Mouse (Mus musculus) CH12.LX (cell line): ENCODE measurements around the gene Fhit. TPM values are rescaled to one million over a fixed set of nuclear protein-coding genes. Genes with fewer than 3 reads are reported as not detected.

Experiments used
- DNase-seq: peaks from one replicate; pipeline ENCODE4 v3.0.0-alpha.2; 2013; ENCODE audit errors: extremely low read depth
- H3K27ac ChIP-seq: 2 replicates; pipeline ENCODE4 v1.5.1; 2012; ENCODE audit warnings: low read depth, mild to moderate bottlenecking, control low read depth, moderate library complexity; ENCODE audit not compliant: insufficient read depth
- H3K27me3 ChIP-seq: replicated peaks from 2 replicates; pipeline ENCODE3; 2012; ENCODE audit warnings: inconsistent platforms
- H3K36me3 ChIP-seq, 2 experiments: replicated peaks in 1 of 2; 2 replicates each; pipeline versions ENCODE3 to v1.6.1; 2012; ENCODE audit warnings: inconsistent platforms in 1 of 2, low read length in 1 of 2, mild to moderate bottlenecking in 1 of 2, mixed read lengths in 1 of 2, moderate library complexity in 1 of 2; ENCODE audit not compliant: control insufficient read depth in 1 of 2, insufficient read depth in 1 of 2
- H3K4me1 ChIP-seq, 2 experiments: 2 replicates each; pipeline ENCODE4 v1.6.1; 2012; ENCODE audit warnings: inconsistent platforms in 1 of 2, moderate library complexity in 1 of 2; ENCODE audit not compliant: insufficient read depth in 2 of 2, control insufficient read depth in 1 of 2
- H3K4me2 ChIP-seq: 2 replicates; pipeline ENCODE4 v1.6.1; 2012; ENCODE audit warnings: low read depth, mild to moderate bottlenecking, control low read depth; ENCODE audit not compliant: poor library complexity, insufficient read depth, severe bottlenecking
- H3K4me3 ChIP-seq, 3 experiments: fragments of 150-350 bp in 1 of 3; sonication (generic) in 1 of 3; replicated peaks in 1 of 3; 2 replicates each; pipeline versions ENCODE3 to v1.5.1; 2011 to 2012; ENCODE audit warnings: low read depth in 2 of 3, low read length in 2 of 3, mild to moderate bottlenecking in 2 of 3, moderate library complexity in 2 of 3, control low read depth in 1 of 3, improper control_type of control experiment in 1 of 3, inconsistent platforms in 1 of 3, mixed read lengths in 1 of 3; ENCODE audit not compliant: poor library complexity in 1 of 3
- H3K79me2 ChIP-seq: replicated peaks from 2 replicates; pipeline ENCODE4 v1.6.1; 2012; ENCODE audit warnings: mild to moderate bottlenecking, moderate library complexity; ENCODE audit not compliant: control insufficient read depth, poor library complexity, insufficient read depth, severe bottlenecking; ENCODE audit errors: extremely low read depth
- H3K9ac ChIP-seq: 2 replicates; pipeline ENCODE4 v1.6.1; 2012; ENCODE audit warnings: low read depth, mild to moderate bottlenecking, control low read depth, moderate library complexity; ENCODE audit not compliant: insufficient read depth
- H3K9me3 ChIP-seq: replicated peaks from 2 replicates; pipeline ENCODE3; 2012; ENCODE audit warnings: low read length, inconsistent platforms, mixed read lengths
- CHD2 ChIP-seq: IDR thresholded peaks from 2 replicates; pipeline ENCODE4 v1.6.1; 2011; ENCODE audit warnings: low read length, improper control_type of control experiment
- CTCF ChIP-seq, 2 experiments: IDR thresholded peaks in 1 of 2; conservative IDR thresholded peaks in 1 of 2; 2 replicates each; pipeline ENCODE4 v1.5.1; 2011 to 2012; ENCODE audit warnings: low read depth in 2 of 2, low read length in 2 of 2, improper control_type of control experiment in 1 of 2, inconsistent platforms in 1 of 2, mild to moderate bottlenecking in 1 of 2, moderate library complexity in 1 of 2
- E2F4 ChIP-seq: IDR thresholded peaks from 2 replicates; pipeline ENCODE4 v1.6.1; 2011; ENCODE audit warnings: low read depth, low read length, improper control_type of control experiment; ENCODE audit not compliant: insufficient replicate concordance
- ETS1 ChIP-seq: conservative IDR thresholded peaks from 2 replicates; pipeline ENCODE4 v1.6.1; 2012; ENCODE audit warnings: low read depth, mild to moderate bottlenecking, inconsistent platforms, low read length, improper control_type of control experiment, moderate library complexity
- GABPA ChIP-seq: IDR thresholded peaks from 2 replicates; pipeline ENCODE4 v1.6.1; 2012; ENCODE audit warnings: low read depth, low read length, improper control_type of control experiment, inconsistent platforms; ENCODE audit not compliant: insufficient replicate concordance
- HCFC1 ChIP-seq: IDR thresholded peaks from 2 replicates; pipeline ENCODE4 v1.6.1; 2012; ENCODE audit warnings: low read depth, mild to moderate bottlenecking, inconsistent platforms, low read length, improper control_type of control experiment
- IRF4 ChIP-seq: IDR thresholded peaks from 2 replicates; pipeline ENCODE4 v1.6.1; 2014; ENCODE audit warnings: low read depth, mild to moderate bottlenecking, inconsistent platforms, low read length, improper control_type of control experiment
- JUN ChIP-seq: IDR thresholded peaks from 2 replicates; pipeline ENCODE4 v1.6.1; 2011; ENCODE audit warnings: low read depth, mild to moderate bottlenecking, low read length, improper control_type of control experiment, moderate library complexity; ENCODE audit not compliant: insufficient read depth
- JUND ChIP-seq: conservative IDR thresholded peaks from 2 replicates; pipeline ENCODE4 v1.6.1; 2011; ENCODE audit warnings: low read depth, low read length, improper control_type of control experiment
- KAT2A ChIP-seq: IDR thresholded peaks from 2 replicates; pipeline ENCODE4 v1.6.1; 2012; ENCODE audit warnings: low read length, improper control_type of control experiment, inconsistent platforms; ENCODE audit not compliant: insufficient replicate concordance
- MAFK ChIP-seq: IDR thresholded peaks from 2 replicates; pipeline ENCODE4 v1.6.1; 2011; ENCODE audit warnings: low read length, improper control_type of control experiment; ENCODE audit not compliant: insufficient replicate concordance
- MYC ChIP-seq: IDR thresholded peaks from 2 replicates; pipeline ENCODE4 v1.6.1; 2011; ENCODE audit warnings: low read depth, mild to moderate bottlenecking, improper control_type of control experiment, low read length
- NELFE ChIP-seq: IDR thresholded peaks from 2 replicates; pipeline ENCODE4 v1.6.1; 2011; ENCODE audit warnings: low read depth, low read length, improper control_type of control experiment
- NRF1 ChIP-seq: IDR thresholded peaks from 2 replicates; pipeline ENCODE4 v1.6.1; 2014; ENCODE audit warnings: low read depth, mild to moderate bottlenecking, inconsistent platforms, low read length, improper control_type of control experiment, moderate library complexity
- PAX5 ChIP-seq: IDR thresholded peaks from 2 replicates; pipeline ENCODE4 v1.6.1; 2012; ENCODE audit warnings: low read length, inconsistent platforms, mixed read lengths
- POLR2AphosphoS2 ChIP-seq: IDR thresholded peaks from 2 replicates; pipeline ENCODE4 v1.6.1; 2011; ENCODE audit warnings: low read depth, low read length, improper control_type of control experiment
- RAD21 ChIP-seq: IDR thresholded peaks from 2 replicates; pipeline ENCODE4 v1.6.1; 2011; ENCODE audit warnings: low read depth, mild to moderate bottlenecking, low read length, improper control_type of control experiment, moderate library complexity
- SMC3 ChIP-seq: IDR thresholded peaks from 2 replicates; pipeline ENCODE4 v1.6.1; 2011; ENCODE audit warnings: low read depth, low read length, improper control_type of control experiment
- TBP ChIP-seq: conservative IDR thresholded peaks from 2 replicates; pipeline ENCODE4 v1.6.1; 2011; ENCODE audit warnings: low read depth, low read length, improper control_type of control experiment
- UBTF ChIP-seq: IDR thresholded peaks from 2 replicates; pipeline ENCODE4 v1.6.1; 2012; ENCODE audit warnings: low read depth, mild to moderate bottlenecking, inconsistent platforms, low read length, improper control_type of control experiment, moderate library complexity
- USF2 ChIP-seq: conservative IDR thresholded peaks from 2 replicates; pipeline ENCODE4 v1.6.1; 2011; ENCODE audit warnings: low read depth, low read length, improper control_type of control experiment
- dilution Hi-C: fragments of 300-500 bp; cut with MboI; formaldehyde crosslinking; loops from 2 replicates; pipeline ENCODE4 v1.14.3; 2020; ENCODE audit warnings: low sequenced_read_pairs; ENCODE audit not compliant: extremely low pct_unique_long_range_greater_than_20kb, extremely low pct_ligation_motif_present
- in situ Hi-C: fragments of 300-500 bp; cut with MboI; formaldehyde crosslinking; loops from 3 replicates; pipeline ENCODE4 v1.14.3; 2019; ENCODE audit warnings: low sequenced_read_pairs, low pct_ligation_motif_present, low pct_unique_long_range_greater_than_20kb, mixed read lengths
- polyA plus RNA-seq: library from polyadenylated mRNA; unstranded; fragments of >175 nt; gene quantifications from 2 replicates; pipeline ENCODE4 v1.2.1, GENCODE M21; 2012; ENCODE audit warnings: low read depth; ENCODE audit not compliant: insufficient read length
- total RNA-seq, 2 experiments: library from RNA; depleted of rRNA; stranded (reverse); fragments of 300-350 nt in 1 of 2; fragments of >200 nt in 1 of 2; gene quantifications; 2 replicates each; pipeline ENCODE4 v1.2.3; 2012 to 2014

The Fhit gene
- total and polyA plus RNA-seq, 3 experiments: 0.64 to 1.9 (median 0.64) TPM

DNA sequence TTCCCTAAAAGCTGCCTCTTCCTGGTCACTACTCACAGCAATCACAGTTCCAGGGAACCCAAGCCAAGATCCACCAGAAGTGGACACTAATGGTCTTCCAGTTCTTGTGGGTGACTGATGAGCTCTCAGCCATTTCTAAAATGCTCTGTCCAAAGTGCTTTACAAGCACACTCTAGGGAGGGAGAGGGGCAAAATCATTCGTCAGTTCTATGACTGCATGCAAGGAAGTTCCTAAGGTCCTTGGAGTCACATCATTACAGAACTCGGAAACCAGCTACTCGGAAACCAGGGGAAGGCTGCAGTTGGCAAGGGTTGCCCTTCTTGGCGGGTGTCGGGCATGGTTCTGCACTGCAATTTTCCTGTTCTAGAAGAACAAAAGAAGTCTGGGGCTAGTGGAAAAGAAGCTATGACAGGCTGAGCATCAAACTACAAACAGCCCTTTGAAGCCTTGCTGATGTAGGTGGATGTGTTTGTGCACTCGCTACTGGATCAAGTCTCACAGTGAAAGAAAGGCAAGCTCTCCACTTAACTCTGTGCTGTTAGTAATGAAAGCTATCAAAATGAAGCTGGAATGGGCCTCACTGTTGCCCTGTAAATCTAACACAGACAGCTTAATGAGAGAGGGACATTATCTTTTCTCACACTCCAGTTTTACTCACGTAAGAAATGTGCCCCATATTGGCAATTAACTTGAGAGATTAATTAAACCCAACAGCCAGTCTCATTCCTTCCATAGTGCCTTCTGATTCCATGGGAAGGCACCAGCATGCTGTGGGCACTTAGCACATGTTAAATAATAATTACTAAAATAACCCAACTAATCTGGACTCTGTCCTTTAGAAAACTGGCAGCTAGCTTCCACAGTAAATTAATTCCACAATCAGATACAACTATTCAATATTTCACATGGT is 243.7 kb downstream of the Fhit start:
- Histone ChIP-seq H3K4me3 (no peak overlapping the region), H3K4me1 (no peaks in the 10 kb centered on the region), H3K79me2 (no peaks in the 10 kb centered on the region), H3K4me2 (no peak overlapping the region), H3K9me3 (no peaks in the 10 kb centered on the region), H3K27ac (no peak overlapping the region), H3K9ac (no peak overlapping the region), H3K36me3 (no peaks in the 10 kb centered on the region), H3K27me3 (no peaks in the 10 kb centered on the region)
- no peak for DNase-seq
- in situ Hi-C loops (no loop called here), dilution Hi-C loops (no loop called here)
- no peak for TF ChIP-seq NRF1
- no peak for TF ChIP-seq TBP
- no peak for TF ChIP-seq IRF4
- no peak for TF ChIP-seq USF2
- no peak for TF ChIP-seq JUND
- no peak for TF ChIP-seq PAX5
- TF ChIP-seq HCFC1: no peak
- no peak for TF ChIP-seq CHD2
- no peak for TF ChIP-seq UBTF

DNA sequence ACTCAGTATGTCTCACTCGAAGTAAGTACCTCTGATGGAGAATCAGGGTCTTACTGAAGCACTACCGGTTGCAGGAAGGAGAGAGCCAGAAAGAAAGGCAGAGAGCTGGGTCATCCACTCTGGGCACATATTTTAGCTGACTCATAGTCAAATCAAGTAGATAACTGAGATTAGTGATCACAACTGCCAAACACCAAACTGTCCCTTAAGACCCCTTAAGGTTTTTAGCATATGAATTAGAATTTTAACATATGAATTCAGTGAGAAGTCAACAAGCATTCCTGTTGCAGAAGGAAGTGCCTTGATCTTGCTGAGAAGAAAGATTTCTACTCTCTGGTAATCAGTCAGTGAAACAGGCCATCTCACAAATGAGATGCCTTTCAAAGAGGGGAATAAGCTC is 253.8 kb downstream of the Fhit start:
- Histone ChIP-seq H3K27ac (no peak overlapping the region), H3K79me2 (no peaks in the 10 kb centered on the region), H3K4me1 (no peaks in the 10 kb centered on the region), H3K27me3 (no peaks in the 10 kb centered on the region), H3K4me3 (no peak overlapping the region), H3K9ac (no peak overlapping the region), H3K36me3 (no peaks in the 10 kb centered on the region), H3K9me3 (peaks cover 7% of the 10 kb centered on the region), H3K4me2 (no peak overlapping the region)
- in situ Hi-C loops (no loop called here), dilution Hi-C loops (no loop called here)
- TF ChIP-seq ETS1 (no peak), POLR2AphosphoS2 (no peak), SMC3 (no peak), NELFE (no peak), TBP (no peak), CTCF (conservative IDR thresholded peaks at IDR 0.05 in 1 of 2, IDR thresholded peaks at IDR 0.05 in 1 of 2; ENCODE audit: low read depth in 2 of 2, low read length in 2 of 2) (no peak), GABPA (no peak), RAD21 (no peak), E2F4 (no peak), KAT2A (no peak), MYC (no peak), MAFK (no peak), JUN (no peak), IRF4 (no peak), PAX5 (no peak), NRF1 (no peak), HCFC1 (no peak)
- no peak for DNase-seq
